Mouse (Mus musculus): ENCODE data around the gene Acss1.

DNA sequence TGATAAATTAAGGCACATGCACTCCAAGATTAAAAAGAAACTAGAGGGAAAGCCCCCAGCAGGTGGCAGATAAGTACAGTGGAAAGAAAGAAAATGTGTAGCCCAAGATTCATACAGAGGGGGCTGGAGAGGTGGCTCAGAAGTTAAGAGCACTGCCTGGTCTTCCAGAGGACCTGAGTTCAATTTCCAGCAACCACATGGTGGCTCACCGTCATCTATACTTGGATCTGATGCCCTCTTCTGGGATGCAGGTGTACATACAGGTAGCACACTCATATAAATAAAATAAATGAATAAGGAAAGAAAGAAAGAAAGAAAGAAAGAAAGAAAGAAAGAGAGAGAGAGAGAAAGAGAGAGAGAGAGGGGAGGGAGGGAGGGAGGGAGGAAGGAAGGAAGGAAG, 7.2 kb upstream of the Acss1 start:
- TF ChIP-seq GATA1 (IDR thresholded peaks at IDR 0.05; ENCODE audit: low read length) (no peak), TAL1 (IDR thresholded peaks at IDR 0.05; ENCODE audit: low read length) (no peak)
